Mouse (Mus musculus): ENCODE data around the gene Elf2. TPM values are rescaled to one million over a fixed set of nuclear protein-coding genes. Genes with fewer than 3 reads are reported as not detected.

Gene Elf2
- polyA plus RNA-seq, 1 experiment, result 18.2 TPM

DNA sequence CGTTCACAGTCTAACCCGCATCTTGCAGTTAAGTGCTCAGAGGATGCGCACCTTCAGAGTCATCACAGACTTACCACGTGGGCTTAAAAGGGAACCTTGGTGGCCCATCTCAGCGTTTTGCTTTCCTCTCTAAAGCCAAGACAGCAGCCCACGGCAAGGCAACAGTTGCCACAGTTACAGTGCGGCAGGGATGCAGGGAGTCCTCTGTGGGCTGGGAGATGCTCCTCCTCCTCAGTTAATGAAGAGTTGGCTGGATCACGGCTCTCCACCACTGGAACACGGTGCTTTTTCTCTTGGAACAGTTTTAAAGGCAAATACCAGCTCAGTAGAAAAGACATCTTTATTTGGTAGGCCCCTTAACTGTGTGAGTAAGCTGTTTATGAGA lies 111.7 kb downstream of the Elf2 start:
- H3K36me3 ChIP-seq (ENCODE audit: control insufficient read depth, insufficient read depth), result no peaks in the 10 kb centered on the region
- no peaks in the 10 kb centered on the region for H3K27me3 ChIP-seq (ENCODE audit: control insufficient read depth, insufficient read depth, insufficient read length)
- no peak overlapping the region for H3K4me3 ChIP-seq
- no peak overlapping the region for H3ac ChIP-seq (ENCODE audit: control insufficient read depth, insufficient read length)
- peaks cover 63% of the 10 kb centered on the region for H3K79me2 ChIP-seq (ENCODE audit: control insufficient read depth, insufficient read depth)
- H3K4me2 ChIP-seq (ENCODE audit: low read depth), result no peak overlapping the region
- TF ChIP-seq MYOG (IDR thresholded peaks at IDR 0.05; ENCODE audit: control insufficient read depth in 1 of 3, insufficient read depth in 1 of 3, insufficient read length in 2 of 3, low read depth in 2 of 3) (no peak), SRF (IDR thresholded peaks at IDR 0.05; ENCODE audit: control insufficient read depth, insufficient read length, low read depth) (no peak), POLR2A (IDR thresholded peaks at IDR 0.05; ENCODE audit: insufficient read length, low read depth) (no peak), POLR2AphosphoS2 (IDR thresholded peaks at IDR 0.05; ENCODE audit: insufficient read length, low read depth) (no peak), CEBPB (IDR thresholded peaks at IDR 0.05; ENCODE audit: insufficient read depth, poor library complexity, severe bottlenecking) (no peak), TCF3 (IDR thresholded peaks at IDR 0.05; ENCODE audit: insufficient read length, low read depth) (no peak), USF1 (IDR thresholded peaks at IDR 0.05; ENCODE audit: low read depth) (no peak), TCF12 (IDR thresholded peaks at IDR 0.05; ENCODE audit: insufficient read depth, poor library complexity, severe bottlenecking) (no peak), MAX (IDR thresholded peaks at IDR 0.05; ENCODE audit: low read depth) (no peak), E2F4 (IDR thresholded peaks at IDR 0.05; ENCODE audit: insufficient read depth) (no peak), REST (IDR thresholded peaks at IDR 0.05; ENCODE audit: insufficient read depth, insufficient read length) (no peak), MYOD1 (IDR thresholded peaks at IDR 0.05; ENCODE audit: control insufficient read depth in 1 of 3, insufficient read length in 2 of 3, low read depth in 2 of 3) (no peak)

DNA sequence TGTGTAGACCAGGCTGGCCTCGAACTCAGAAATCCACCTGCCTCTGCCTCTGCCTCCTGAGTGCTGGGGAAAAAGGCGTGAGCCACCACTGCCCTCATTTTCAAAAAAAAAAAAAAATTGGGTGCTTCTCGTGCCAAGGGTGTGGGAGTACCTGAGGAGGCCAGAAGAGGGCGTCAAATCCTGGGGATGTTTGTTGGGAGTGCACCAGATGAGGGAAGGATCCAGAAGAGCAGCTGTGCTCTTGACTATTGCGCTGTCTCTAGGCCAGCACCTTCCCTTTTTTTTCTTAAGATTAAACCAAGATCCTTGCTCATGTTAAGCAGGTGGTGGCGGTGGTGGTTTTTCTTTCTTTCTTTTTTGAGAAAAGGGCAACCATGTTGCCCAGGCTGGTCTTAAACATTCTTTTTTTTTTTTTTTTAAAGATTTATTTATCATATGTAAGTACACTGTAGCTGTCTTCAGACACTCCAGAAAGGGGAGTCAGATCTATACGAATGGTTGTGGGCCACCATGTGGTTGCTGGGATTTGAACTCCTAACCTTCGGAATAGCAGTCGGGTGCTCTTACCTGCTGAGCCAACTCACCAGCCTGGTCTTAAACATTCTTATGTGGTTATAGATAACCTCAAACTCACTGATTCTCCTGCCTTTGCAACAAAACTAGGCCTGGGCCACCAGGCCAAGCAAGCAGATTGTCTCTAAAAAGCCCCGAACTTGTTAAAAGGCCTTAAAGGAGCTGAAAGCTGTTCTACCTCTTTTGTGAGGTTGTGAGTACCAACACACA lies 112.2 kb downstream of the Elf2 start:
- H3K4me3 ChIP-seq, result no peak overlapping the region
- H3K4me2 ChIP-seq (ENCODE audit: low read depth), result no peak overlapping the region
- TF ChIP-seq TCF3 (IDR thresholded peaks at IDR 0.05; ENCODE audit: insufficient read length, low read depth) (no peak), SRF (IDR thresholded peaks at IDR 0.05; ENCODE audit: control insufficient read depth, insufficient read length, low read depth) (no peak), POLR2A (IDR thresholded peaks at IDR 0.05; ENCODE audit: insufficient read length, low read depth) (no peak), MYOG (IDR thresholded peaks at IDR 0.05; ENCODE audit: control insufficient read depth in 1 of 3, insufficient read depth in 1 of 3, insufficient read length in 2 of 3, low read depth in 2 of 3) (peak in 1 of 3 experiments; percentile 4)
- no peaks in the 10 kb centered on the region for H3K36me3 ChIP-seq (ENCODE audit: control insufficient read depth, insufficient read depth)
- H3ac ChIP-seq (ENCODE audit: control insufficient read depth, insufficient read length), result no peak overlapping the region
- H3K27me3 ChIP-seq (ENCODE audit: control insufficient read depth, insufficient read depth, insufficient read length), result no peaks in the 10 kb centered on the region
- H3K79me2 ChIP-seq (ENCODE audit: control insufficient read depth, insufficient read depth), result peaks cover 57% of the 10 kb centered on the region

DNA sequence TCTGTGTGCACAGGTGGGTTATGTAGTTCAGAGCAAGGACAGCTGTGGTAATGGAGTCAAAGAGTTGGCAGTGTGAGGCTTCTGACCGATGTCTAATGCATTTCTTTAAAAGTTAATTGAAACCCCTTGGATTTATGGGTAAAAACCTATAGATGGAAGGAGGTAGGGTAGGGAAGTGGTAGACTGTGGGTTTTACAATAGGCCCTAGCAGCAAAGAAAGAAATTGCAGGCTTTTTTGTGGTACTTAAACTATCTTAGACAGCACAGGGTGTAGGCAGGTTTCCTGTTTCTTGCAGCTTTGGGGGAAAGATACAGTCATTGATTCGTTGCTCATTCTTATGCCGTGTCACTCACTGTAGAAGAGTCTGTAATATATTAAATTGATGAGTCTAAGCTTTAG lies 113.9 kb downstream of the Elf2 start:
- Histone ChIP-seq H3ac (ENCODE audit: control insufficient read depth, insufficient read length) (no peak overlapping the region), H3K4me3 (no peak overlapping the region), H3K4me2 (ENCODE audit: low read depth) (peak overlapping the region; percentile 90), H3K27me3 (ENCODE audit: control insufficient read depth, insufficient read depth, insufficient read length) (no peaks in the 10 kb centered on the region), H3K36me3 (ENCODE audit: control insufficient read depth, insufficient read depth) (no peaks in the 10 kb centered on the region), H3K79me2 (ENCODE audit: control insufficient read depth, insufficient read depth) (peaks cover 49% of the 10 kb centered on the region)
- TF ChIP-seq POLR2AphosphoS2 (IDR thresholded peaks at IDR 0.05; ENCODE audit: insufficient read length, low read depth) (no peak), TCF12 (IDR thresholded peaks at IDR 0.05; ENCODE audit: insufficient read depth, poor library complexity, severe bottlenecking) (no peak), SRF (IDR thresholded peaks at IDR 0.05; ENCODE audit: control insufficient read depth, insufficient read length, low read depth) (no peak), USF1 (IDR thresholded peaks at IDR 0.05; ENCODE audit: low read depth) (no peak), CEBPB (IDR thresholded peaks at IDR 0.05; ENCODE audit: insufficient read depth, poor library complexity, severe bottlenecking) (no peak), POLR2A (IDR thresholded peaks at IDR 0.05; ENCODE audit: insufficient read length, low read depth) (no peak), REST (IDR thresholded peaks at IDR 0.05; ENCODE audit: insufficient read depth, insufficient read length) (no peak), MAX (IDR thresholded peaks at IDR 0.05; ENCODE audit: low read depth) (no peak)

DNA sequence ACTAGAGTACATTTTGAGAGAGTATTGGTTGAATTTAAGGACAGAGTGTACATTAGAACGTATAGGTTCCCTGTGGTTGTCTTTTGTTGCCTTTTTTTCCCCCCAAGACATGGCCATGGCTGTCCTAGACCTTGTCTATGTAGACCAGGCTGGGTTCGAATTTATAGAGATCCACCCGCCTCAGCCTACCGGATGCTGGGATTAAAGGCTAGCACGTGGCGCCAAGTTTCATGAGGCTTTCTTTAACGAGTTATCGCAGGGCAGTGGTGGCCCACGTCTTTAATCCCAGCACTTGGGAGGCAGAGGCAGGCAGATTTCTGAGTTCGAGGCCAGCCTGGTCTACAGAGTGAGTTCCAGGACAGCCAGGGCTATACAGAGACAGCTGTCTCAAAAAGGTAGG lies 114.5 kb downstream of the Elf2 start:
- Histone ChIP-seq H3K79me2 (ENCODE audit: control insufficient read depth, insufficient read depth) (peaks cover 46% of the 10 kb centered on the region), H3K4me3 (peak overlapping the region; percentile 44), H3K4me2 (ENCODE audit: low read depth) (peak overlapping the region; percentile 90), H3ac (ENCODE audit: control insufficient read depth, insufficient read length) (no peak overlapping the region), H3K27me3 (ENCODE audit: control insufficient read depth, insufficient read depth, insufficient read length) (no peaks in the 10 kb centered on the region), H3K36me3 (ENCODE audit: control insufficient read depth, insufficient read depth) (no peaks in the 10 kb centered on the region)
- TF ChIP-seq MYOD1 (IDR thresholded peaks at IDR 0.05; ENCODE audit: control insufficient read depth in 1 of 3, insufficient read length in 2 of 3, low read depth in 2 of 3), result no peak
- no peak for TF ChIP-seq USF1 (IDR thresholded peaks at IDR 0.05; ENCODE audit: low read depth)
- TF ChIP-seq MYOG (IDR thresholded peaks at IDR 0.05; ENCODE audit: control insufficient read depth in 1 of 3, insufficient read depth in 1 of 3, insufficient read length in 2 of 3, low read depth in 2 of 3), result no peak
- TF ChIP-seq E2F4 (IDR thresholded peaks at IDR 0.05; ENCODE audit: insufficient read depth), result no peak
- no peak for TF ChIP-seq POLR2A (IDR thresholded peaks at IDR 0.05; ENCODE audit: insufficient read length, low read depth)
- no peak for TF ChIP-seq REST (IDR thresholded peaks at IDR 0.05; ENCODE audit: insufficient read depth, insufficient read length)
- no peak for TF ChIP-seq SRF (IDR thresholded peaks at IDR 0.05; ENCODE audit: control insufficient read depth, insufficient read length, low read depth)
- no peak for TF ChIP-seq TCF3 (IDR thresholded peaks at IDR 0.05; ENCODE audit: insufficient read length, low read depth)
- TF ChIP-seq TCF12 (IDR thresholded peaks at IDR 0.05; ENCODE audit: insufficient read depth, poor library complexity, severe bottlenecking), result no peak
- no peak for TF ChIP-seq CEBPB (IDR thresholded peaks at IDR 0.05; ENCODE audit: insufficient read depth, poor library complexity, severe bottlenecking)
- no peak for TF ChIP-seq MAX (IDR thresholded peaks at IDR 0.05; ENCODE audit: low read depth)
